Mouse (Mus musculus) retina, adult 2 months (tissue): Measurements from ENCODE around the gene Prg3.

ENCODE experiments used
- DNase-seq: peaks from one replicate; pipeline ENCODE4 v3.0.0-alpha.2; 2012; ENCODE audit warnings: low read depth, low spot score

Gene Prg3

DNA sequence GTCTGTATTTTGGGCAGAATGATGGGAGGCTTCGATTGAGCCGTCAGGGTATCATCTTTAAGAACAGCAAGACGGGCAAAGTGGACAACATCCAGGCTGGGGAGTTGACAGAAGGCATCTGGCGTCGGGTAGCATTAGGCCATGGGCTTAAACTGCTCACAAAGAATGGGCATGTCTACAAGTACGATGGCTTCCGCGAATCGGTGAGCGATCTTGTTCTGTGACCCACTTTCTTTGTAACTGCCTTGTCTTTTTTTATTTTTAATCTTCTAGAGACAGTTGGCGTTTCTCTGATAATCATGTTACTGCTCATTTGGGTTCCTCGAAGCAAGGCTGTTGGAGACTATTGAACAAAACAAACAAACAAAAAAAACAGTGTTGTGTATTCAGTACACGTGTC is 50.3 kb downstream of the Prg3 start:
- DNase-seq = no peak
